Mouse (Mus musculus) midbrain, embryonic 14.5 days (tissue): Measurements from ENCODE around the gene Nagpa. TPM values are rescaled to one million over a fixed set of nuclear protein-coding genes. Genes with fewer than 3 reads are reported as not detected.
"Not testable (repeated sequence)": the region's sequence is repeated elsewhere in the genome, so short reads cannot be mapped to it uniquely, and the experiment has no call there.

Source experiments
- ATAC-seq: fragments of 200-750 bp; cut with Nextera tagmentation; 2 replicates; pipeline ENCODE4 v1.8.0; 2017; ENCODE audit warnings: moderate number of reproducible peaks, moderate library complexity; ENCODE audit not compliant: low FRiP score, low TSS enrichment
- DNase-seq: peaks from one replicate; pipeline ENCODE4 v3.0.0-alpha.2; 2015
- H3K27ac ChIP-seq: fragments of 300-500 bp; sonication (generic); replicated peaks from 2 replicates; pipeline ENCODE4 v1.5.1; 2014; ENCODE audit warnings: mild to moderate bottlenecking, low read depth, low read length, moderate library complexity
- H3K27me3 ChIP-seq: fragments of 300-500 bp; sonication (generic); 2 replicates; pipeline ENCODE4 v1.6.1; 2014; ENCODE audit warnings: low read length, control low read depth, mixed read lengths; ENCODE audit not compliant: control insufficient read depth, insufficient read depth
- H3K36me3 ChIP-seq: fragments of 300-500 bp; sonication (generic); 2 replicates; pipeline ENCODE4 v1.6.1; 2014; ENCODE audit warnings: low read length, control low read depth; ENCODE audit not compliant: control insufficient read depth, insufficient read depth
- H3K4me1 ChIP-seq: fragments of 300-500 bp; sonication (generic); 2 replicates; pipeline ENCODE4 v1.6.1; 2014; ENCODE audit warnings: mild to moderate bottlenecking, antibody characterized with exemption, low read length, control low read depth; ENCODE audit not compliant: control insufficient read depth, insufficient read depth
- H3K4me2 ChIP-seq: fragments of 300-500 bp; sonication (generic); 2 replicates; pipeline ENCODE4 v1.6.1; 2014; ENCODE audit warnings: mild to moderate bottlenecking, low read length, moderate library complexity
- H3K4me3 ChIP-seq: fragments of 300-500 bp; sonication (generic); replicated peaks from 2 replicates; pipeline ENCODE4 v1.5.1; 2014; ENCODE audit warnings: low read depth, low read length
- H3K9ac ChIP-seq: fragments of 300-500 bp; sonication (generic); replicated peaks from 2 replicates; pipeline ENCODE4 v1.6.1; 2014; ENCODE audit warnings: mild to moderate bottlenecking, low read length, moderate library complexity
- H3K9me3 ChIP-seq: fragments of 300-500 bp; sonication (generic); 2 replicates; pipeline ENCODE4 v1.6.1; 2016; ENCODE audit warnings: low read length, control low read depth, mixed read lengths; ENCODE audit not compliant: control insufficient read depth
- WGBS: fragments of 180-500 bp; shearing (Covaris S2); extraction: QIAGEN DNeasy Blood & Tissue Kit; methylation state at CpG from one replicate; pipeline ENCODE4 v1.1.7; 2014; 5-methylcytosine and 5-hydroxymethylcytosine counted together
- polyA plus RNA-seq: library from polyadenylated mRNA; unstranded; fragments of >200 nt; fragmentation: Nextera tagmentation; extraction: Ambion mirVana; gene quantifications from 2 replicates; pipeline ENCODE4 v1.2.1, GENCODE M21; 2014

Gene Nagpa
- polyA plus RNA-seq, 1 experiment from 2014 or later, result 9.3 TPM

DNA sequence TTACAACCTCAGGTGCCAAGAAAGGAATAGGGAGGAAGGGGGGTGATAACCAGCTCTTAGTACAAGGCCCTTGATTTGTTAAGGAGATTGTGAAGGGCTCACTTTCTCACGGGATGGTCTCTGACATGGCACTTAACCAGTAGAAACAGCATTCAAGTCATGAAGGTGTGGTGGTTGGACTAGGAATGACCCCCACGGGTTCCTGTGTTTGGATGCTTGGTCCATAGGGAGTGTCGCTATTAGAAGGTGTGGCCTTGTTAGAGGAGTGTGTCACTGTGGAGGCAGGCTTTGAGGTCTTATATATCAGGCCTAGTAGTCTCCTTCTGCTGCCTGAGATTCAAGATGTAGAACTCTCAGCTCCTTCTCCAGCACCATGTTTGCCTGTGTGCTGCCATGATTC, 24.3 kb upstream of the Nagpa start:
- not testable (repeated sequence) for H3K9ac ChIP-seq, H3K36me3 ChIP-seq, H3K4me3 ChIP-seq, H3K4me1 ChIP-seq, ATAC-seq, H3K27ac ChIP-seq, H3K27me3 ChIP-seq, DNase-seq, H3K4me2 ChIP-seq, H3K9me3 ChIP-seq
- 88% methylated on average over 3 of the region's 3 CpGs for WGBS

DNA sequence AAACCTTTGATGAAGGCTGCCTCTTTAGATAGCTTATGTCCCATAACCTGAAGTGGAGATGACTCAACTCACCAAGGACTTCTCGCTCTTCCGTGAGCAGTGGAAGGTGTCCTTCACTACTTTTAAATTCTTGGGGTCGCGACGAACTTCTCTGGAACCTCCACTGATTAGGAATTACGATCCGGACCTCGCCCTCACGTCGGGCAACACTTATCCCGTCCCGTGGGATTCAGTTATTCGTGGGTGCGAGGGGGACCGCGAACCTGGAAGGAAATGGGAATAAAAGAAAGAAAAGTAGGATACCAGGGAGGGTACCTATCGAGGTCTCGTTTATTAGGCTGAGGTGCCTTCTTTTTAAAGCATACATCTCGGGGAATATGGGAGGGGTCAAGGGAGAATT, 23.7 kb upstream of the Nagpa start:
- H3K4me2 ChIP-seq, H3K36me3 ChIP-seq, H3K27ac ChIP-seq, H3K27me3 ChIP-seq, H3K9ac ChIP-seq, H3K9me3 ChIP-seq, H3K4me3 ChIP-seq, ATAC-seq, H3K4me1 ChIP-seq, DNase-seq: not testable (repeated sequence)
- WGBS, result 86% methylated on average over 19 of the region's 19 CpGs

DNA sequence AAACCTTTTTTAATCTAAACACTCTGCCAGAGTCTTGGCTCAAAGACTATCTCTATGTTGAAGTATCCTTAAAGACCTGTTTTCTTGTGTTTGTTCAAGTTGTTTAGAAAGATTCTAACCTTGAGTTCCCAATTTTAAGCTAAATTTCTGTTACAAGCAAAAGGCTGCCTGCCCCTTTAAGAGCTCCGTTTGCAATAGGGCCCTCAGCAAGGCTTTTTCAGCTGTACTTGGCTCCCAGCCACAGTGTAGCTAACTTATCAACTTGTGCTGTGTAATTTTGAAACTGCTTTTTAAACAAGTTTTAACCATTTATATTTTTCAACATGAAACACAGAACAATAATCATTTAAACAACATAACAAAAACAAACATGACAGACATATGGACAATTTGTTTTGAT, 22.7 kb upstream of the Nagpa start:
- not testable (repeated sequence) for H3K4me3 ChIP-seq, H3K27me3 ChIP-seq, H3K4me1 ChIP-seq, ATAC-seq, DNase-seq, H3K9ac ChIP-seq, H3K9me3 ChIP-seq, H3K4me2 ChIP-seq, H3K27ac ChIP-seq, H3K36me3 ChIP-seq
- WGBS, result 7% methylated on average over 1 of the region's 1 CpGs

DNA sequence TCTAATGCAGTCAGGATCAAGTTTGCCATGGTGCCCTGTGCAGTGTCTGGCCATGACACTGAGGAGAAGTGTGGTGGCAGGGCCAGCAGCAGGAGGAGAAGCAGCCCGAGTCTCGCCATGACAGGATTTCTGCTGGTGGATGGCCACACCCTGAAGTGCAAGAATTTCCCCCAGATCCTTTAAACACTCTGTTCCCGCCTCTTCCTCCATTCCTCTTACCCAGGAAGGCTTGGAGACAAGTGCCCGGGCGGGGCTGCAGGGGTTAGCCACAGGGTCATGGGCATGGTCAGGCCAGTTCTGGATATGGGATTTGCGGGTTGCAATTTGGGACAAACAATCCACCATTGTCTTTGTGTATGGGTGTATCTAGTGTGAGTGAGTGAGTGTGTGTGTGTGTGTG, 18.3 kb upstream of the Nagpa start, which contains the start of gene AU021092:
AU021092 (minus strand) TSS at position 160 of the 400 bp plus-strand sequence.
- H3K36me3 ChIP-seq, result no peaks in the 10 kb centered on the region
- WGBS, result 76% methylated on average over 6 of the region's 6 CpGs
- DNase-seq (no peak), ATAC-seq (no peak)
- H3K9me3 ChIP-seq, result no peaks in the 10 kb centered on the region
- no peak within 1 kb of the TSS for H3K27ac ChIP-seq
- no peaks in the 10 kb centered on the region for H3K4me1 ChIP-seq
- H3K4me3 ChIP-seq, result no peak within 1 kb of the TSS
- H3K4me2 ChIP-seq, result no peak within 1 kb of the TSS
- no peaks in the 10 kb centered on the region for H3K27me3 ChIP-seq
- no peak within 1 kb of the TSS for H3K9ac ChIP-seq

DNA sequence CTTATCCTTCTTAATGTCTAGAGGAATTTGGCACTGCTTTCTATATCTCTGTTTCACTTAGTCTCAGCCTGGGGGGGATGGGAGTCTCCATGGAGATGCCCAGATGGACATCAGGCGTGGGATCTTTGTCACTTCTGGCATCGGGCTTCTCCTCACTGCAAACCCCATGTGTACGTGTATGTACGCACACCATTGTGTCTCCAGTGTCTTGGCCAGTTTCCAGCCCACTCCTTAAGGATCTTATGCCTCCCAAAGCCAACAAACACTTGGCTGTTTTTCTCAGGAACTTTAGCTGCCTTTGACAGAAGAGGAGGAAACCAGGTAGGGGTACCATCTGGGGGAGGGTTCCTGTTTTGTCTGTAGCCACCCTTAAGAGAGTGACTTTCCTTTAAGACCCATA, 17.6 kb upstream of the Nagpa start:
- no peak overlapping the region for H3K4me2 ChIP-seq
- no peak for DNase-seq
- no peaks in the 10 kb centered on the region for H3K4me1 ChIP-seq
- H3K9ac ChIP-seq, result no peak overlapping the region
- no peaks in the 10 kb centered on the region for H3K9me3 ChIP-seq
- WGBS, result 62% methylated on average over 4 of the region's 4 CpGs
- no peak overlapping the region for H3K27ac ChIP-seq
- no peaks in the 10 kb centered on the region for H3K27me3 ChIP-seq
- no peak overlapping the region for H3K4me3 ChIP-seq
- ATAC-seq, result no peak
- no peaks in the 10 kb centered on the region for H3K36me3 ChIP-seq

DNA sequence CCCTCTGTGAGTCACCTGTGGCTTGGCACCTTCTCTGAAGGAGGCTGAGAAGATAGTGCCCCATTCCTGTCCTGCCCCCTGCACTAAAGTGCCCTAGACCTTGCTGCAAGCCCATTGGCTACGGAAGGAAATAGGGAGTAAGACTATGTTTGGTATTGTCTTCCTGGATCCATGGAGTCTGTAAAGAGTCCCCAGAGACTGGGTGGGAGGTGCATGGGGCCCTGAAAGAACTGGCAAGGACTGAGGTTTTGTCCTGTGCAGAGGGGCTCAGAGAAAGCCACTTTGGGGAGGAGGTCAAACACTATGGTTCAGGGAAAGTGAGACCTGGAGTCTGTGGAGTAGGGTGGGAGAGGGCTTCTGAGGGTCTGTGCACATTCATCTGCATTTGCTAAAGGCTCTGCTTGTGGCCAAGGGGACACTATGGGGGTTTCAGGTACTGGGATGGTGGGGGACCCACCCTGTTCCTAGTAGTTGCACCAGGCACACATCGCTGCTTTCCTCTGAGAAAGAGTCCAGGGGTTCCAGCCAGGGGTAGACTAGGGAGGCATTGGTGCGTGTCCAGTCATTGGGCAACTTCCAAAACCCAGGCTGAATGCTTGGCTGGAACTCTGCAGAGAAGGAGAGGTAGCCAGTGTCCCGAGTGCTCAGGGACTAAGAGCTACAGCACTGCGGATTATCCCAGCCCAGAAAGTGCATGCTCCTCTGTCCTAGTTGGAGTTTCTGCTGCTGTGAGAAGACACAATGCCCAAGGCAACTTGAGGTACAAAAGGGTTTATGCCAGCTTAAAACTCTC, 13.7 kb upstream of the Nagpa start:
- no peaks in the 10 kb centered on the region for H3K27me3 ChIP-seq
- ATAC-seq (no peak), DNase-seq (no peak)
- 43% methylated on average over 5 of the region's 5 CpGs for WGBS
- H3K9ac ChIP-seq, result no peak overlapping the region
- no peaks in the 10 kb centered on the region for H3K36me3 ChIP-seq
- H3K27ac ChIP-seq, result no peak overlapping the region
- no peak overlapping the region for H3K4me2 ChIP-seq
- H3K4me3 ChIP-seq, result no peak overlapping the region
- H3K9me3 ChIP-seq, result no peaks in the 10 kb centered on the region
- H3K4me1 ChIP-seq, result no peaks in the 10 kb centered on the region

DNA sequence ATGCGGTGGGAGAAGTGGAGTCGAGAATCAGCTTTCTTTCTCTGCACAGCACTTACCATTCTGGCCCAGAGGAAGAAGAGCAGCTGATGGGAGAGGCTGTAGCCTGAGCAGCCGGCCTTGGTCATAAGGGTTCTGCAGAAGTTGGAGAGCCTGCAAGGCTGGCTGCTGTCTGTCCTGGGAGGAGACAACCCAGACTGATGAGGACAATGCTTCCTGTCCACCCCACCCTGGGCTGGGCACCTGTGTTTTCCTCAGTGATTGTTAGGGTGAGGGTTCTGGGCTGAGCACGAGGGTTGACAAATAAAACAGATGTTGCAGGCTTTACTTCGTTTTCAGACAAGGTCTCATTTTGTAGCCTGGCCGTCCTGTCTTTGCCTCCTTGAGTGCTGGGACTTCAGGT, 12.9 kb upstream of the Nagpa start:
- Histone ChIP-seq H3K27me3 (no peaks in the 10 kb centered on the region), H3K9me3 (no peaks in the 10 kb centered on the region), H3K4me2 (no peak overlapping the region), H3K9ac (no peak overlapping the region), H3K4me1 (no peaks in the 10 kb centered on the region), H3K36me3 (no peaks in the 10 kb centered on the region), H3K27ac (no peak overlapping the region), H3K4me3 (no peak overlapping the region)
- ATAC-seq (no peak), DNase-seq (no peak)
- WGBS, result 74% methylated on average over 6 of the region's 6 CpGs

DNA sequence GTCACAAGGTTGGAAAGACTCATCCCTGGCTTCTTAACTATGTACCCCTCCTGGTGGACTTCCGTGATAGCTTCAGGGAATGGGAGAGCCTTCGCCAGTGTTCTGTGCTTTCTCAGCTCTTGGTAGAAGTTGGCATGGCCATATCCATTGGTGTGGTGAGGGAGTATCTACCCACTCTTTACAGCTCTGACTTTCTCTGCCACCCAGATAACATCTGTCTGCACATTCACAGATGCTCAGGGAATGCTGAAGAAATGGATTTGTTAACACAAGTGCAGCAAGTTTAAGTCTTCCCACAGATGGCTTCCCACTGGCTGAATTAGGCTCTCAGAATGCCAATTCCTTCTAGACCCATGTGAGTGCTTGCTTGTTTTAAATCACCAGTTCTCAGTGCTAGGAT, 10.3 kb upstream of the Nagpa start:
- Histone ChIP-seq H3K4me3 (no peak overlapping the region), H3K9ac (no peak overlapping the region), H3K27ac (no peak overlapping the region), H3K4me2 (no peak overlapping the region), H3K27me3 (no peaks in the 10 kb centered on the region), H3K4me1 (no peaks in the 10 kb centered on the region), H3K36me3 (no peaks in the 10 kb centered on the region), H3K9me3 (no peaks in the 10 kb centered on the region)
- no peak for DNase-seq
- WGBS, result 87% methylated on average over 2 of the region's 2 CpGs
- ATAC-seq, result no peak

DNA sequence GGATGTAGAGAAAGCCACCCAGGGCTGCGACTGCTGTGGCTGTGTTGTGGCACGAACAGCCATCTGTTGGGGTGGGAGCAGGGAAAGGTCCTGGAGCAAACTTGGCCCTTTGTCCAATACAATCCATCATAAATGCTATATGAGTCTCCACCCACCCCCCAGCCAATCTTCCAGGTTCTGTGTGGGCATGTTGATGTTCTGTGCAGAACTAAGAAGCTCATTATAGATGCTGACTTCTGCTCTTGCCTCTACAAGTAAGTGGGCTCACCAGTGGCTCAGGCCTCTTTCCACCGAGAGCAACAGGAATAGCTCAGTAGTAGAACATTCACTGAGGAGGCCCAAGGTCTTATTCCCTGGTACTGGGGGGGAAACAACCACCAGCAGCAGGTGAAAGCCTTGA, 8.3 kb upstream of the Nagpa start:
- H3K4me3 ChIP-seq, result no peak overlapping the region

More for the DNA sequence above, 8.3 kb upstream of the Nagpa start:
- Histone ChIP-seq H3K36me3 (no peaks in the 10 kb centered on the region), H3K9me3 (no peaks in the 10 kb centered on the region), H3K27me3 (no peaks in the 10 kb centered on the region), H3K4me2 (no peak overlapping the region), H3K27ac (no peak overlapping the region), H3K4me1 (no peaks in the 10 kb centered on the region), H3K9ac (no peak overlapping the region)
- no peak for ATAC-seq
- no peak for DNase-seq
- 96% methylated on average over 3 of the region's 3 CpGs for whole genome bisulfite sequencing
